Mouse (Mus musculus) kidney, embryonic 15.5 days (tissue): Measurements from ENCODE around the gene Cpm. TPM values are rescaled to one million over a fixed set of nuclear protein-coding genes. Genes with fewer than 3 reads are reported as not detected.

Source experiments
- ATAC-seq: fragments of 200-750 bp; cut with Nextera tagmentation; replicated peaks from 2 replicates; pipeline ENCODE4 v1.8.0; 2017; ENCODE audit warnings: moderate TSS enrichment; ENCODE audit not compliant: low FRiP score
- H3K27ac ChIP-seq: fragments of 300-500 bp; sonication (generic); 2 replicates; pipeline ENCODE4 v1.5.1; 2015; ENCODE audit warnings: mild to moderate bottlenecking, inconsistent platforms
- H3K27me3 ChIP-seq: fragments of 300-500 bp; sonication (generic); 2 replicates; pipeline ENCODE4 v1.6.1; 2015; ENCODE audit warnings: inconsistent platforms
- H3K36me3 ChIP-seq: fragments of 300-500 bp; sonication (generic); 2 replicates; pipeline ENCODE4 v1.6.1; 2015; ENCODE audit warnings: inconsistent platforms
- H3K4me1 ChIP-seq: fragments of 300-500 bp; sonication (generic); 2 replicates; pipeline ENCODE4 v1.6.1; 2015; ENCODE audit warnings: inconsistent platforms
- H3K4me2 ChIP-seq: fragments of 300-500 bp; sonication (generic); 2 replicates; pipeline ENCODE4 v1.6.1; 2015; ENCODE audit warnings: moderate library complexity, mild to moderate bottlenecking, inconsistent platforms
- H3K4me3 ChIP-seq: fragments of 300-500 bp; sonication (generic); replicated peaks from 2 replicates; pipeline ENCODE4 v1.5.1; 2015; ENCODE audit warnings: mild to moderate bottlenecking, inconsistent platforms
- H3K9ac ChIP-seq: fragments of 300-500 bp; sonication (generic); 2 replicates; pipeline ENCODE4 v1.6.1; 2015; ENCODE audit warnings: mild to moderate bottlenecking, inconsistent platforms
- H3K9me3 ChIP-seq: fragments of 300-500 bp; sonication (generic); replicated peaks from 2 replicates; pipeline ENCODE4 v1.6.1; 2016; ENCODE audit warnings: inconsistent platforms
- WGBS: fragments of 180-500 bp; shearing (Covaris S2); methylation state at CpG from one replicate; pipeline ENCODE4 v1.1.7; 2015; ENCODE audit warnings: mixed read lengths; 5-methylcytosine and 5-hydroxymethylcytosine counted together
- polyA plus RNA-seq: library from polyadenylated mRNA; unstranded; fragments of >200 nt; fragmentation: Nextera tagmentation; extraction: Ambion mirVana; gene quantifications from 2 replicates; pipeline ENCODE4 v1.2.1, GENCODE M21; 2015

Gene Cpm
- polyA plus RNA-seq, 1 experiment from 2014 or later: 31.5 TPM

GRCm38 (mm10) chr10:117651587-117652377 is 22.5 kb downstream of the Cpm start:
- no peaks in the 10 kb centered on the region for H3K9me3 ChIP-seq
- no peaks in the 10 kb centered on the region for H3K27me3 ChIP-seq
- H3K4me3 ChIP-seq: no peak overlapping the region
- 69% methylated on average over 10 of the region's 10 CpGs for WGBS
- H3K27ac ChIP-seq: no peak overlapping the region
- no peak overlapping the region for H3K4me2 ChIP-seq
- ATAC-seq: no peak
- H3K4me1 ChIP-seq: peaks cover 15% of the 10 kb centered on the region
- H3K36me3 ChIP-seq: no peaks in the 10 kb centered on the region
- H3K9ac ChIP-seq: no peak overlapping the region

GRCm38 (mm10) chr10:117652378-117652774 is 23.1 kb downstream of the Cpm start:
- no peak for ATAC-seq
- H3K9ac ChIP-seq: no peak overlapping the region
- 89% methylated on average over 4 of the region's 4 CpGs for WGBS
- no peaks in the 10 kb centered on the region for H3K27me3 ChIP-seq
- no peak overlapping the region for H3K4me2 ChIP-seq
- H3K27ac ChIP-seq: no peak overlapping the region
- peaks cover 9% of the 10 kb centered on the region for H3K4me1 ChIP-seq
- H3K36me3 ChIP-seq: no peaks in the 10 kb centered on the region
- H3K9me3 ChIP-seq: no peaks in the 10 kb centered on the region
- no peak overlapping the region for H3K4me3 ChIP-seq

GRCm38 (mm10) chr10:117652930-117653778 is 23.9 kb downstream of the Cpm start:
- Histone ChIP-seq H3K4me2 (no peak overlapping the region), H3K36me3 (no peaks in the 10 kb centered on the region), H3K9me3 (no peaks in the 10 kb centered on the region), H3K4me1 (peaks cover 5% of the 10 kb centered on the region; the same call in 1 of the 2 replicates), H3K27me3 (no peaks in the 10 kb centered on the region), H3K4me3 (no peak overlapping the region), H3K9ac (no peak overlapping the region), H3K27ac (no peak overlapping the region)
- ATAC-seq: no peak
- WGBS: 82% methylated on average over 8 of the region's 8 CpGs

- H3K36me3 ChIP-seq: no peaks in the 10 kb centered on the region
- H3K9me3 ChIP-seq: no peaks in the 10 kb centered on the region
- no peak for ATAC-seq
- H3K4me3 ChIP-seq: no peak overlapping the region
- H3K27me3 ChIP-seq: no peaks in the 10 kb centered on the region
- H3K27ac ChIP-seq: no peak overlapping the region
- 86% methylated on average over 7 of the region's 7 CpGs for WGBS
- H3K4me2 ChIP-seq: no peak overlapping the region
- H3K9ac ChIP-seq: no peak overlapping the region
- peaks cover 5% of the 10 kb centered on the region; the same call in 1 of the 2 replicates for H3K4me1 ChIP-seq
Measured at GRCm38 (mm10) chr10:117653779-117654173, 24.5 kb downstream of the Cpm start.

GRCm38 (mm10) chr10:117654576-117655123 is 25.4 kb downstream of the Cpm start:
- no peaks in the 10 kb centered on the region for H3K36me3 ChIP-seq
- H3K4me3 ChIP-seq: no peak overlapping the region
- no peak for ATAC-seq
- peaks cover 5% of the 10 kb centered on the region; the same call in 1 of the 2 replicates for H3K4me1 ChIP-seq
- 83% methylated on average over 3 of the region's 3 CpGs for WGBS
- no peaks in the 10 kb centered on the region for H3K9me3 ChIP-seq
- no peak overlapping the region for H3K27ac ChIP-seq
- no peak overlapping the region for H3K9ac ChIP-seq
- no peaks in the 10 kb centered on the region for H3K27me3 ChIP-seq
- H3K4me2 ChIP-seq: no peak overlapping the region

GRCm38 (mm10) chr10:117655460-117655859 is 26.2 kb downstream of the Cpm start:
- ATAC-seq: no peak
- Histone ChIP-seq H3K4me1 (peaks cover 5% of the 10 kb centered on the region; the same call in 1 of the 2 replicates), H3K4me2 (no peak overlapping the region), H3K36me3 (no peaks in the 10 kb centered on the region), H3K9ac (no peak overlapping the region), H3K4me3 (no peak overlapping the region), H3K27me3 (no peaks in the 10 kb centered on the region), H3K27ac (no peak overlapping the region), H3K9me3 (no peaks in the 10 kb centered on the region)
- WGBS: 91% methylated on average over 9 of the region's 9 CpGs

GRCm38 (mm10) chr10:117655908-117656661 is 26.8 kb downstream of the Cpm start:
- peaks cover 5% of the 10 kb centered on the region; the same call in 1 of the 2 replicates for H3K4me1 ChIP-seq
- no peaks in the 10 kb centered on the region for H3K9me3 ChIP-seq
- no peak overlapping the region for H3K27ac ChIP-seq
- H3K4me3 ChIP-seq: no peak overlapping the region
- WGBS: 47% methylated on average over 7 of the region's 7 CpGs
- H3K27me3 ChIP-seq: no peaks in the 10 kb centered on the region
- no peak for ATAC-seq
- no peak overlapping the region for H3K4me2 ChIP-seq
- no peak overlapping the region for H3K9ac ChIP-seq
- no peaks in the 10 kb centered on the region for H3K36me3 ChIP-seq

- Histone ChIP-seq H3K9ac (no peak overlapping the region), H3K9me3 (no peaks in the 10 kb centered on the region), H3K36me3 (no peaks in the 10 kb centered on the region), H3K4me1 (peaks cover 5% of the 10 kb centered on the region; the same call in 1 of the 2 replicates), H3K4me3 (no peak overlapping the region), H3K27ac (no peak overlapping the region), H3K27me3 (no peaks in the 10 kb centered on the region), H3K4me2 (no peak overlapping the region)
- WGBS: 78% methylated on average over 6 of the region's 6 CpGs
- no peak for ATAC-seq
Measured at GRCm38 (mm10) chr10:117656662-117656962, 27.3 kb downstream of the Cpm start.

GRCm38 (mm10) chr10:117656985-117657658 is 27.8 kb downstream of the Cpm start:
- Histone ChIP-seq H3K4me2 (no peak overlapping the region), H3K4me1 (peaks cover 5% of the 10 kb centered on the region; the same call in 1 of the 2 replicates), H3K9me3 (no peaks in the 10 kb centered on the region), H3K9ac (no peak overlapping the region), H3K4me3 (no peak overlapping the region), H3K36me3 (no peaks in the 10 kb centered on the region), H3K27me3 (no peaks in the 10 kb centered on the region), H3K27ac (no peak overlapping the region)
- WGBS: 80% methylated on average over 7 of the region's 7 CpGs
- no peak for ATAC-seq

- H3K36me3 ChIP-seq: no peaks in the 10 kb centered on the region
- no peak overlapping the region for H3K9ac ChIP-seq
- no peak overlapping the region for H3K4me3 ChIP-seq
- H3K27ac ChIP-seq: no peak overlapping the region
- H3K27me3 ChIP-seq: no peaks in the 10 kb centered on the region
- no peak overlapping the region for H3K4me2 ChIP-seq
- whole genome bisulfite sequencing: 81% methylated on average over 3 of the region's 3 CpGs
- H3K4me1 ChIP-seq: peaks cover 7% of the 10 kb centered on the region
- H3K9me3 ChIP-seq: no peaks in the 10 kb centered on the region
- no peak for ATAC-seq
Measured at GRCm38 (mm10) chr10:117657659-117658306, 28.5 kb downstream of the Cpm start.
